ENCODE assay signal across 27 mouse cellular contexts in the genomic region with DNA sequence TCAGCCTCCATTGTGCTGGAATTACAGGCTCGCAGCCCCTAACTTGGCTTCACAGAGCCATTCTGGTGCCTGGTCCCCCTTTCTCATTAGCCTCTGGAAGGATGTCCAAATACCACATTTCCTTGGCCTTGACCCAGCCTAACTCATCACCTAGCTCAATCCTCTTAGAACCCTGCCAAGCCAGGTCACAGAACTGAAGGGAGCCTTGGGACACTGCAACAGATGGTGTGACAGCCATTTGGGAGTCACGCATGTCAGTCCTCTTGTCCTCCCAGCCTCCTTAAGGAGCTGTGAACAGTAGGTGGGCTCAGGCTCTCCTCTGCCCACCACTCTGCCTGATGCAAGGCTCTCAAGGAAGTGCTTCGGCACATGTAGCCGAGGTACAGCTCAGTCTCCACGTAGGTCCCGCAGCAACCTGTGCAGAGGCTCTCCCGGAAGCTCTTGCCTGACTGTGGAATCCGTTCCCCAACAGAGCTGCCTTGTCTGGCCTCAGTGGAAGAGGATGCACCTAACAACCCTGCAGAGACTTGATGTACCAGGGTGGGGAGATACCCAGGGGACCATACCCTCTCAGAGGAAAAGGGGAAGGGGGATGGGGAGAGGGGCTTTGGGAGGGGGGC. TPM values are rescaled to one million over a fixed set of nuclear protein-coding genes. Genes with fewer than 3 reads are reported as not detected.
"Had no signal": no experiment of that assay in that cellular context is flagged by ENCODE, and none has a peak within 500 bp of the region (broad histone marks: within the 10 kb centered on the region; RNA-seq: fewer than 3 reads in every experiment).

No protein-coding gene starts in this region.

- H3K27ac ChIP-seq: liver, embryonic 15.5 days; lung, embryonic 15.5 days; macrophage; midbrain, embryonic 13.5 days; midbrain, embryonic 15.5 days; neural tube, embryonic 12.5 days; stomach, embryonic 15.5 days; stomach, postnatal 0 days had no signal

- ATAC-seq: liver, postnatal 0 days; lung, postnatal 0 days; midbrain, embryonic 13.5 days; midbrain, embryonic 15.5 days had no signal

- DNase-seq: liver, postnatal 0 days; lung, adult 2 months; lung, postnatal 14 days; lung, postnatal 36 days; right cerebral cortex, postnatal 14 days; thymus, adult 2 months; thymus, postnatal 25 days; thymus, postnatal 4 days had no signal

- H3K27me3 ChIP-seq: liver, embryonic 15.5 days; lung, embryonic 15.5 days; midbrain, embryonic 13.5 days; midbrain, embryonic 15.5 days; neural tube, embryonic 12.5 days; stomach, embryonic 15.5 days had no signal

- H3K9me3 ChIP-seq: liver, embryonic 15.5 days; lung, embryonic 15.5 days; megakaryocyte, embryonic 14.5 days; midbrain, embryonic 13.5 days; midbrain, embryonic 15.5 days; neural tube, embryonic 12.5 days; stomach, embryonic 15.5 days had no signal

- H3K36me3 ChIP-seq: liver, embryonic 15.5 days; lung, embryonic 15.5 days; midbrain, embryonic 13.5 days; midbrain, embryonic 15.5 days; neural tube, embryonic 12.5 days; stomach, embryonic 15.5 days had no signal

- H3K9ac ChIP-seq: liver, embryonic 15.5 days; liver, postnatal 0 days; lung, embryonic 15.5 days; midbrain, embryonic 13.5 days; midbrain, embryonic 15.5 days; neural tube, embryonic 12.5 days; stomach, embryonic 15.5 days had no signal

- H3K4me2 ChIP-seq: liver, embryonic 15.5 days; lung, embryonic 15.5 days; midbrain, embryonic 11.5 days; midbrain, embryonic 13.5 days; midbrain, embryonic 15.5 days; neural tube, embryonic 12.5 days; stomach, embryonic 15.5 days had no signal

- H3K4me1 ChIP-seq: liver, embryonic 15.5 days; lung, embryonic 15.5 days; midbrain, embryonic 13.5 days; midbrain, embryonic 15.5 days; stomach, embryonic 15.5 days had no signal

- H3K4me3 ChIP-seq: liver, embryonic 15.5 days; lung, embryonic 15.5 days; megakaryocyte, embryonic 14.5 days; midbrain, embryonic 13.5 days; midbrain, embryonic 15.5 days; neural tube, embryonic 12.5 days; stomach, embryonic 15.5 days had no signal

RNA-seq across cellular contexts. Expression of a gene that starts 25.7 kb away (rescaled TPM):
- total RNA-seq: megakaryocyte progenitor cell, adult 5-6 weeks; midbrain, postnatal 0 days; monocyte, adult 5-6 weeks; neutrophil, adult 5-6 weeks had no signal
- polyA plus RNA-seq: liver, embryonic 15.5 days; liver, postnatal 0 days; lung, adult 2 months; lung, embryonic 15.5 days; lung, postnatal 0 days; macrophage; midbrain, embryonic 15.5 days; midbrain, postnatal 0 days; neural tube, embryonic 12.5 days; neural tube, embryonic 14.5 days; spleen, adult 2 months; stomach, embryonic 15.5 days; stomach, postnatal 0 days; testis, adult 2 months; urinary bladder, adult 2 months had no signal

RNA-seq across cellular contexts. Expression of a gene that starts 28.3 kb away (rescaled TPM):
- total RNA-seq: megakaryocyte progenitor cell, adult 5-6 weeks; midbrain, postnatal 0 days; monocyte, adult 5-6 weeks; neutrophil, adult 5-6 weeks had no signal
- polyA plus RNA-seq: liver, embryonic 15.5 days; liver, postnatal 0 days; lung, adult 2 months; lung, embryonic 15.5 days; lung, postnatal 0 days; macrophage; neural tube, embryonic 12.5 days; neural tube, embryonic 14.5 days; spleen, adult 2 months; stomach, embryonic 15.5 days; stomach, postnatal 0 days; testis, adult 2 months; urinary bladder, adult 2 months had no signal

RNA-seq across cellular contexts. Expression of a gene that starts 59.3 kb away (rescaled TPM):
- total RNA-seq: monocyte, adult 5-6 weeks had no signal
- polyA plus RNA-seq: macrophage had no signal
